Mouse (Mus musculus) central nervous system, embryonic 14 days (tissue): ENCODE results near the gene Pde1c. TPM values are rescaled to one million over a fixed set of nuclear protein-coding genes. Genes with fewer than 3 reads are reported as not detected.

Source experiments
- polyA plus RNA-seq: library from polyadenylated mRNA; depleted of rRNA; stranded (reverse); fragments of >200 nt; gene quantifications from 2 replicates; pipeline ENCODE4 v1.2.3, GENCODE M21; 2012; rRNA removed

The Pde1c gene
- 9.9 and 10.2 TPM in 2 replicates for polyA plus RNA-seq

DNA sequence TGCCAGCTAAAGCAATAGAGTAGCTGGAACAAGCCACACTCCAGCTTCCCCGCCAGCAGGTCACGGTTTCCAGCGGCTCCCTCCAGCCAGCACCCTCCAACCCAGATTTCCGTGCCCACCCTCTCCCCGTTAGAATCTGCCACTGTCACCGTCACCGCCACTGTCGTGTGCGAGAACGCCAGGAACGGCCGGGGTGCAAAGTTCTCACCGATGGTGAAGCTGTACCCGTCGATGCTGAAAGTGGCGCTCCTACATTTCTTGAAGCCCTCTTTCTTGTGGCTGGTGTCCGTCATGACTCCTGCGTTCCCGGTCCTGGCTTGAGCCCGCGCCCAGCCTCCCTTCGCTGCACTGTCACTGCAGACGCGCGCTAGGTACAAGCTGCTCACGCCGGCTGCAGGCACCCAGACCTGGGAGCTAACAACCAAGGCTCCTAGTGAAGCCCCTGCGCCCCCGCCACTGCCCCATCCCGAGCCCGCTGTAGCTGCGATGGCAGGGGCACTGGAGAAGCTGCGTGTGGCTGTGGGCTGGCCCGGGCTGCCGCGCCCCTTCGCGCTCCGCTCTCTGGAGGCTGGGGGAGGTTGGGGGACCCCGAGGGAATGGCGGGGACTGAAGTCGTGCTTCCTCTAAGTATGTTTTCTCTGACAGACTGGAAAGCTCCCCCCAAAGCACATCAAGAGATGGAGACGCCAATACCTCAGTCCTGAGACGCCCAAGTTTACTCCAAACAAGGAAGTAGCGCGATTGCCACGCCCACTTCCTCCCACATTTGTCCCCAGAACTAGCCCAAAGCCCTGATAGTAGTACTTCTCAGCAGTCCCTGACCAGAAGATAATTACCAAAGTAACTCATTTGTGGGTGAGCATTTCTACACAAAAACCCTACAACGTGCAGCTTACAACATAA lies at the start of gene Pde1c:
Gene Pde1c, minus strand, starts transcription at position 634 of the 903 bp plus-strand sequence.

Other genes starting within 250 kb of the Pde1c start
- 92.4 and 116 TPM in 2 replicates for gene Lsm5, start 135.6 kb upstream of the Pde1c start, polyA plus RNA-seq
- 24.4 and 30.3 TPM in 2 replicates for gene Avl9, start 145.8 kb upstream of the Pde1c start, polyA plus RNA-seq
- gene Kbtbd2, start 228.7 kb upstream of the Pde1c start, polyA plus RNA-seq, result 28.3 and 31.3 TPM in 2 replicates